Mouse (Mus musculus): ENCODE measurements around the gene Gm20388. TPM values are rescaled to one million over a fixed set of nuclear protein-coding genes. Genes with fewer than 3 reads are reported as not detected.

Gene Gm20388
- total and polyA plus RNA-seq, 2 experiments from 2014 or later: 17.3 TPM; not detected in 1

- 90% methylated on average over 16 of the region's 16 CpGs for WGBS
- Histone ChIP-seq H3K4me2 (ENCODE audit: low read depth, low read length) (no peak overlapping the region), H3K36me3 (replicated peaks; ENCODE audit: control insufficient read depth, insufficient read depth, low read length) (no peaks in the 10 kb centered on the region), H3K4me1 (ENCODE audit: control insufficient read depth, insufficient read depth) (peaks cover 5% of the 10 kb centered on the region; the same call in 1 of the 2 replicates), H3K27me3 (ENCODE audit: control insufficient read depth, insufficient read depth, low read length) (peaks cover 3% of the 10 kb centered on the region; the same call in 1 of the 2 replicates), H3K27ac (ENCODE audit: low read depth) (no peak overlapping the region), H3K4me3 (ENCODE audit: low read depth, low read length) (no peak overlapping the region), H3K9me3 (replicated peaks; ENCODE audit: control insufficient read depth, low read length) (no peaks in the 10 kb centered on the region), H3K9ac (replicated peaks; ENCODE audit: low read depth, low read length) (no peak overlapping the region)
- no peak for ATAC-seq (ENCODE audit: insufficient read depth, low read depth)
- TF ChIP-seq EP300 (IDR thresholded peaks at IDR 0.05; ENCODE audit: low read depth) (no peak), CTCF (IDR thresholded peaks at IDR 0.05; ENCODE audit: low read depth) (no peak)
- DNase-seq (ENCODE audit: low spot score): no peak
These were observed 2178.0 kb downstream of the Gm20388 start for GRCm38 (mm10) chr8:122088631-122089030.

GRCm38 (mm10) chr8:122089186-122089700 lies 2178.6 kb downstream of the Gm20388 start:
- no peak for DNase-seq (ENCODE audit: low spot score)
- peaks cover 3% of the 10 kb centered on the region; the same call in 1 of the 2 replicates for H3K27me3 ChIP-seq (ENCODE audit: control insufficient read depth, insufficient read depth, low read length)
- H3K4me2 ChIP-seq (ENCODE audit: low read depth, low read length): no peak overlapping the region
- H3K9ac ChIP-seq (replicated peaks; ENCODE audit: low read depth, low read length): no peak overlapping the region
- TF ChIP-seq EP300 (IDR thresholded peaks at IDR 0.05; ENCODE audit: low read depth) (no peak), CTCF (IDR thresholded peaks at IDR 0.05; ENCODE audit: low read depth) (no peak)
- WGBS: 72% methylated on average over 7 of the region's 7 CpGs
- H3K27ac ChIP-seq (ENCODE audit: low read depth): no peak overlapping the region
- H3K4me1 ChIP-seq (ENCODE audit: control insufficient read depth, insufficient read depth): no peaks in the 10 kb centered on the region
- no peak for ATAC-seq (ENCODE audit: insufficient read depth, low read depth)
- no peaks in the 10 kb centered on the region for H3K9me3 ChIP-seq (replicated peaks; ENCODE audit: control insufficient read depth, low read length)
- no peak overlapping the region for H3K4me3 ChIP-seq (ENCODE audit: low read depth, low read length)
- H3K36me3 ChIP-seq (replicated peaks; ENCODE audit: control insufficient read depth, insufficient read depth, low read length): no peaks in the 10 kb centered on the region

- ATAC-seq (ENCODE audit: insufficient read depth, low read depth) (no peak), DNase-seq (ENCODE audit: low spot score) (no peak)
- Histone ChIP-seq H3K4me3 (ENCODE audit: low read depth, low read length) (no peak overlapping the region), H3K4me2 (ENCODE audit: low read depth, low read length) (no peak overlapping the region), H3K4me1 (ENCODE audit: control insufficient read depth, insufficient read depth) (no peaks in the 10 kb centered on the region), H3K27ac (ENCODE audit: low read depth) (no peak overlapping the region), H3K9ac (replicated peaks; ENCODE audit: low read depth, low read length) (no peak overlapping the region), H3K36me3 (replicated peaks; ENCODE audit: control insufficient read depth, insufficient read depth, low read length) (no peaks in the 10 kb centered on the region), H3K9me3 (replicated peaks; ENCODE audit: control insufficient read depth, low read length) (no peaks in the 10 kb centered on the region), H3K27me3 (ENCODE audit: control insufficient read depth, insufficient read depth, low read length) (0 out of 2 replicates have a peak, but pooled peaks cover 3% of the 10 kb centered on the region)
- WGBS: 83% methylated on average over 5 of the region's 5 CpGs
- TF ChIP-seq CTCF (IDR thresholded peaks at IDR 0.05; ENCODE audit: low read depth): no peak
- TF ChIP-seq EP300 (IDR thresholded peaks at IDR 0.05; ENCODE audit: low read depth): no peak
These were observed 2181.8 kb downstream of the Gm20388 start for GRCm38 (mm10) chr8:122092476-122092875.

GRCm38 (mm10) chr8:122098766-122099165 lies 2188.1 kb downstream of the Gm20388 start:
- no peaks in the 10 kb centered on the region for H3K9me3 ChIP-seq (replicated peaks; ENCODE audit: control insufficient read depth, low read length)
- WGBS: 76% methylated on average over 3 of the region's 3 CpGs
- H3K9ac ChIP-seq (replicated peaks; ENCODE audit: low read depth, low read length): no peak overlapping the region
- H3K27ac ChIP-seq (ENCODE audit: low read depth): no peak overlapping the region
- H3K4me3 ChIP-seq (ENCODE audit: low read depth, low read length): no peak overlapping the region
- ATAC-seq (ENCODE audit: insufficient read depth, low read depth): no peak
- no peak for DNase-seq (ENCODE audit: low spot score)
- H3K4me2 ChIP-seq (ENCODE audit: low read depth, low read length): no peak overlapping the region
- TF ChIP-seq CTCF (IDR thresholded peaks at IDR 0.05; ENCODE audit: low read depth) (no peak), EP300 (IDR thresholded peaks at IDR 0.05; ENCODE audit: low read depth) (no peak)
- H3K4me1 ChIP-seq (ENCODE audit: control insufficient read depth, insufficient read depth): peaks cover 14% of the 10 kb centered on the region; the same call in 1 of the 2 replicates
- H3K27me3 ChIP-seq (ENCODE audit: control insufficient read depth, insufficient read depth, low read length): no peaks in the 10 kb centered on the region
- no peaks in the 10 kb centered on the region for H3K36me3 ChIP-seq (replicated peaks; ENCODE audit: control insufficient read depth, insufficient read depth, low read length)

GRCm38 (mm10) chr8:122099711-122100220 lies 2189.1 kb downstream of the Gm20388 start:
- no peaks in the 10 kb centered on the region for H3K36me3 ChIP-seq (replicated peaks; ENCODE audit: control insufficient read depth, insufficient read depth, low read length)
- no peak overlapping the region for H3K4me2 ChIP-seq (ENCODE audit: low read depth, low read length)
- no peak overlapping the region for H3K4me3 ChIP-seq (ENCODE audit: low read depth, low read length)
- H3K4me1 ChIP-seq (ENCODE audit: control insufficient read depth, insufficient read depth): peaks cover 14% of the 10 kb centered on the region; the same call in 1 of the 2 replicates
- DNase-seq (ENCODE audit: low spot score): no peak
- no peaks in the 10 kb centered on the region for H3K9me3 ChIP-seq (replicated peaks; ENCODE audit: control insufficient read depth, low read length)
- no peak overlapping the region for H3K27ac ChIP-seq (ENCODE audit: low read depth)
- ATAC-seq (ENCODE audit: insufficient read depth, low read depth): no peak
- TF ChIP-seq CTCF (IDR thresholded peaks at IDR 0.05; ENCODE audit: low read depth) (no peak), EP300 (IDR thresholded peaks at IDR 0.05; ENCODE audit: low read depth) (no peak)
- WGBS: 67% methylated on average over 7 of the region's 7 CpGs
- no peak overlapping the region for H3K9ac ChIP-seq (replicated peaks; ENCODE audit: low read depth, low read length)
- no peaks in the 10 kb centered on the region for H3K27me3 ChIP-seq (ENCODE audit: control insufficient read depth, insufficient read depth, low read length)

GRCm38 (mm10) chr8:122101816-122102215 lies 2191.2 kb downstream of the Gm20388 start:
- DNase-seq (ENCODE audit: low spot score) (no peak), ATAC-seq (ENCODE audit: insufficient read depth, low read depth) (no peak)
- Histone ChIP-seq H3K27me3 (ENCODE audit: control insufficient read depth, insufficient read depth, low read length) (no peaks in the 10 kb centered on the region), H3K9ac (replicated peaks; ENCODE audit: low read depth, low read length) (no peak overlapping the region), H3K36me3 (replicated peaks; ENCODE audit: control insufficient read depth, insufficient read depth, low read length) (no peaks in the 10 kb centered on the region), H3K27ac (ENCODE audit: low read depth) (peak overlapping the region; percentile 6; the same call in 1 of the 2 replicates), H3K9me3 (replicated peaks; ENCODE audit: control insufficient read depth, low read length) (no peaks in the 10 kb centered on the region), H3K4me3 (ENCODE audit: low read depth, low read length) (no peak overlapping the region), H3K4me1 (ENCODE audit: control insufficient read depth, insufficient read depth) (peaks cover 26% of the 10 kb centered on the region), H3K4me2 (ENCODE audit: low read depth, low read length) (no peak overlapping the region)
- TF ChIP-seq CTCF (IDR thresholded peaks at IDR 0.05; ENCODE audit: low read depth): no peak
- TF ChIP-seq EP300 (IDR thresholded peaks at IDR 0.05; ENCODE audit: low read depth): no peak
- WGBS: 43% methylated on average over 5 of the region's 5 CpGs
